Mouse (Mus musculus): ENCODE measurements around the gene Gm4894. TPM values are rescaled to one million over a fixed set of nuclear protein-coding genes. Genes with fewer than 3 reads are reported as not detected.

Gm4894 gene
- polyA plus RNA-seq, 1 experiment from 2014 or later = not detected

DNA sequence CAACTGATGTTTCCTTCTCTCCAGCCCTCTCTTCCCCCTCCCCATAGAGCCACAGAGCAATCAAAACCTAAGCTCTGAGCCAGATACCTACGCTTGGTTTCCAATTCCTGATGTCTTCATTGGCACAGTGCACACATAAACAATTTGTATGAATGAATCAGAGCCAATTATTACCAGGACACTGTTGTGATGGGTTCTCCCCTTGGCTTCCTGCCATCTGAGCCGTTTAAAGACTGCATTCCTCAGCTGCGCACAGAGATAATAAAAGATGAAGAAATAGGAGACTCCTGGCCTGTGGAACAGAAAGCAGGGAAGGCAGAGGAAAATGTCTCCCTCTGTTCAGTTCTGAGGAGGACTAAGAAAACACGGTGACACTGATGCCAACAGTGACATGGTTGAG, 25.6 kb downstream of the Gm4894 start:
- Histone ChIP-seq H3K27ac (ENCODE audit: poor library complexity, severe bottlenecking) (no peak overlapping the region), H3K4me3 (no peak overlapping the region), H3K4me2 (no peak overlapping the region), H3K9me3 (replicated peaks) (no peaks in the 10 kb centered on the region), H3K4me1 (replicated peaks) (no peaks in the 10 kb centered on the region), H3K27me3 (replicated peaks) (no peaks in the 10 kb centered on the region), H3K9ac (no peak overlapping the region), H3K36me3 (no peaks in the 10 kb centered on the region)
- no peak for ATAC-seq (ENCODE audit: insufficient number of reproducible peaks, low FRiP score)
- WGBS = 59% methylated on average over 4 of the region's 4 CpGs

GRCm38 (mm10) chr9:49276542-49277334, 26.4 kb downstream of the Gm4894 start:
- Histone ChIP-seq H3K4me3 (no peak overlapping the region), H3K9me3 (replicated peaks) (no peaks in the 10 kb centered on the region), H3K9ac (no peak overlapping the region), H3K27ac (ENCODE audit: poor library complexity, severe bottlenecking) (no peak overlapping the region), H3K4me2 (no peak overlapping the region), H3K36me3 (no peaks in the 10 kb centered on the region), H3K27me3 (replicated peaks) (no peaks in the 10 kb centered on the region), H3K4me1 (replicated peaks) (no peaks in the 10 kb centered on the region)
- WGBS = 81% methylated on average over 11 of the region's 11 CpGs
- no peak for ATAC-seq (ENCODE audit: insufficient number of reproducible peaks, low FRiP score)

- no peak overlapping the region for H3K4me2 ChIP-seq
- no peaks in the 10 kb centered on the region for H3K4me1 ChIP-seq (replicated peaks)
- no peak for ATAC-seq (ENCODE audit: insufficient number of reproducible peaks, low FRiP score)
- H3K27ac ChIP-seq (ENCODE audit: poor library complexity, severe bottlenecking) = no peak overlapping the region
- no peak overlapping the region for H3K9ac ChIP-seq
- H3K36me3 ChIP-seq = no peaks in the 10 kb centered on the region
- no peak overlapping the region for H3K4me3 ChIP-seq
- H3K9me3 ChIP-seq (replicated peaks) = no peaks in the 10 kb centered on the region
- H3K27me3 ChIP-seq (replicated peaks) = no peaks in the 10 kb centered on the region
- WGBS = 58% methylated on average over 1 of the region's 1 CpGs
Observed at GRCm38 (mm10) chr9:49295101-49295500, 44.8 kb downstream of the Gm4894 start.

GRCm38 (mm10) chr9:49307576-49307975, 57.2 kb downstream of the Gm4894 start:
- WGBS = 63% methylated on average over 3 of the region's 3 CpGs
- no peak for ATAC-seq (ENCODE audit: insufficient number of reproducible peaks, low FRiP score)

DNA sequence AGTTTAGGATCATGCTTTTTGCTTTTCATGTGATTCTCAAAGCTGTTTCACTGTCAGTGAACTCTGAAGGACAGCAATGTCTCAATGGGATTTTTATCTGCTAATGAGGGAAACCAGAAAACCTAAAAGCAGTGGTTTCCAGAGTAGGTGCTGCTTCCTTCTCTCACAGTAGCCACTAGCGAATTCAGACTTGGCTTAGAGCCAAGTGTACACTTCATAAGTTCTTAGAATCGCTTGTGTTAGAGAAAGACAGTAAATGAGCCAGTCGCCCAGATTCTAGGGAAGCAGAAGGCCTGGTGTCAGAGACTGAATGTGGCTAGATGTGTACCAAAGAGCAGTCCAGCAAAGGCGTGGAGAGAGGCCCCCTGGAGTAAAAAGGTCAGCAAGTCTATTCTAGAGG, 60.5 kb downstream of the Gm4894 start:
- Histone ChIP-seq H3K27ac (ENCODE audit: poor library complexity, severe bottlenecking) (no peak overlapping the region), H3K9me3 (replicated peaks) (no peaks in the 10 kb centered on the region), H3K4me1 (replicated peaks) (0 out of 2 replicates have a peak, but pooled peaks cover 4% of the 10 kb centered on the region), H3K4me2 (no peak overlapping the region), H3K4me3 (no peak overlapping the region), H3K27me3 (replicated peaks) (no peaks in the 10 kb centered on the region), H3K36me3 (no peaks in the 10 kb centered on the region), H3K9ac (no peak overlapping the region)
- WGBS = 55% methylated on average over 4 of the region's 4 CpGs
- ATAC-seq (ENCODE audit: insufficient number of reproducible peaks, low FRiP score) = no peak

More at GRCm38 (mm10) chr9:49307576-49307975, 57.2 kb downstream of the Gm4894 start:
- Histone ChIP-seq H3K9ac (no peak overlapping the region), H3K4me1 (replicated peaks) (0 out of 2 replicates have a peak, but pooled peaks cover 4% of the 10 kb centered on the region), H3K27me3 (replicated peaks) (no peaks in the 10 kb centered on the region), H3K36me3 (no peaks in the 10 kb centered on the region), H3K9me3 (replicated peaks) (no peaks in the 10 kb centered on the region), H3K4me3 (no peak overlapping the region), H3K27ac (ENCODE audit: poor library complexity, severe bottlenecking) (no peak overlapping the region), H3K4me2 (no peak overlapping the region)

DNA sequence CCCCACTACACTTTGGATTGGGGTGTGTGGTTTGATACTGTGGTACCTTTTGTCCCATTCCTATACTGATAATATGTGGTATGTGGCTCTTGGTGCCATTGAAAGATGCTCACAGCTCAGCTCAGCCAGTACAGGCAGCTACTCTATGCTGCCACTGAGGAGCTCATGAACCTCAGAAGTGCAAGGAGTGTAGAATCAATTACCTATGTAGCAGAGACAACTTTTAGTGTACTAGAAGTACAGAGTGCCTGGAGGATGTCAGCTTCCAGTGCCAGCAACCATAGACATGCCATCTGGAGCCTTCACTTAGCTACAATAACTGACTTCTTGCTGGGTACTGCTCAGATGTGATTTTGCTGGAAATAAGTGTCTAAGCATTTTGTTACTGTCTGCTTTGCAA, 68.3 kb downstream of the Gm4894 start:
- H3K4me1 ChIP-seq (replicated peaks) = no peaks in the 10 kb centered on the region
- H3K4me2 ChIP-seq = no peak overlapping the region
- H3K27ac ChIP-seq (ENCODE audit: poor library complexity, severe bottlenecking) = no peak overlapping the region
- H3K9me3 ChIP-seq (replicated peaks) = no peaks in the 10 kb centered on the region
- no peaks in the 10 kb centered on the region for H3K27me3 ChIP-seq (replicated peaks)
- no peak for ATAC-seq (ENCODE audit: insufficient number of reproducible peaks, low FRiP score)
- no peak overlapping the region for H3K4me3 ChIP-seq
- H3K9ac ChIP-seq = no peak overlapping the region
- H3K36me3 ChIP-seq = no peaks in the 10 kb centered on the region

Other genes starting within 250 kb of the Gm4894 start
- 28.3 and 30.6 TPM in 2 replicates for gene Zw10, start 194.9 kb upstream of the Gm4894 start, polyA plus RNA-seq (2016; fragmentation: Nextera tagmentation; extraction: Ambion mirVana)
- 0.12 and 0.18 TPM in 2 replicates for gene Tmprss5, start 169.3 kb upstream of the Gm4894 start, polyA plus RNA-seq (2016; fragmentation: Nextera tagmentation; extraction: Ambion mirVana)
- not detected in 2 replicates for gene Drd2, start 90.1 kb downstream of the Gm4894 start, polyA plus RNA-seq (2016; fragmentation: Nextera tagmentation; extraction: Ambion mirVana)
- gene Ankk1, start 176.5 kb downstream of the Gm4894 start, polyA plus RNA-seq (2016; fragmentation: Nextera tagmentation; extraction: Ambion mirVana) = not detected in 2 replicates
- gene Ttc12, start 235.7 kb downstream of the Gm4894 start, polyA plus RNA-seq (2016; fragmentation: Nextera tagmentation; extraction: Ambion mirVana) = 1.7 TPM in 2 replicates

All from heart, embryonic 12.5 days (tissue).